Mouse (Mus musculus) heart, postnatal 36 days (tissue): ENCODE results near the gene A630076J17Rik. TPM values are rescaled to one million over a fixed set of nuclear protein-coding genes. Genes with fewer than 3 reads are reported as not detected.

ENCODE experiments used
- DNase-seq, 2 experiments: peaks; one replicate each; pipeline ENCODE4 v3.0.0; 2021 to 2022
- intact Hi-C: fragments of 180-260 bp; cut with DNase I; formaldehyde crosslinking; loops from one replicate; pipeline ENCODE4 v1.15.1; 2025
- total RNA-seq, 2 experiments: library from RNA; stranded (reverse); gene quantifications; 2 replicates each; pipeline ENCODE4 v1.2.3; 2021

Gene A630076J17Rik
- total RNA-seq: not detected

- intact Hi-C loops: loop anchor here (5.0 kb wide), 1 partner anchor 127 kb away; no protein-coding TSS in a partner anchor
- no peak for DNase-seq
Observed at GRCm38 (mm10) chr3:107230527-107230926, at the start of gene A630076J17Rik. Gene A630076J17Rik, plus strand, starts transcription at chr3:107230614.

- DNase-seq: no peak
- intact Hi-C loops: no loop called here
Observed at GRCm38 (mm10) chr3:107180860-107181259, 49.6 kb upstream of the A630076J17Rik start.

GRCm38 (mm10) chr3:107182756-107183155, 47.7 kb upstream of the A630076J17Rik start, which contains the start of gene Kcna10:
Gene Kcna10, plus strand, starts transcription at chr3:107183056.
- intact Hi-C loops: no loop called here
- DNase-seq: no peak

- intact Hi-C loops: no loop called here
- DNase-seq: peak in 1 of 2 experiments; percentile 31
Observed at GRCm38 (mm10) chr3:107183178-107183577, 47.2 kb upstream of the A630076J17Rik start.

GRCm38 (mm10) chr3:107185597-107185996, 44.8 kb upstream of the A630076J17Rik start:
- no peak for DNase-seq
- intact Hi-C loops: loop anchor here (5.0 kb wide), 1 partner anchor 283 kb away; no protein-coding TSS in a partner anchor

GRCm38 (mm10) chr3:107187022-107187421, 43.4 kb upstream of the A630076J17Rik start:
- DNase-seq: no peak
- intact Hi-C loops: loop anchor here (5.0 kb wide), 1 partner anchor 285 kb away; no protein-coding TSS in a partner anchor

GRCm38 (mm10) chr3:107188226-107188899, 42.1 kb upstream of the A630076J17Rik start:
- peak; percentile 25 to 28 for DNase-seq
- intact Hi-C loops: loop anchor here (1.0 to 5.0 kb wide), 2 partner anchors 94 to 286 kb away; no protein-coding TSS in a partner anchor

- no peak for DNase-seq
- intact Hi-C loops: no loop called here
Observed at GRCm38 (mm10) chr3:107201310-107202180, 28.9 kb upstream of the A630076J17Rik start.

GRCm38 (mm10) chr3:107204413-107204812, 26.0 kb upstream of the A630076J17Rik start:
- DNase-seq: no peak
- intact Hi-C loops: no loop called here

- no peak for DNase-seq
- intact Hi-C loops: no loop called here
Observed at GRCm38 (mm10) chr3:107205170-107205569, 25.2 kb upstream of the A630076J17Rik start.

- intact Hi-C loops: loop anchor here (1.0 to 2.0 kb wide), 3 partner anchors 27 to 260 kb away; no protein-coding TSS in a partner anchor
- DNase-seq: peak; percentile 79 to 84
Observed at GRCm38 (mm10) chr3:107205994-107206393, 24.4 kb upstream of the A630076J17Rik start.

- intact Hi-C loops: loop anchor here (1.0 to 2.0 kb wide), 3 partner anchors 26 to 260 kb away; no protein-coding TSS in a partner anchor
- DNase-seq: no peak
Observed at GRCm38 (mm10) chr3:107206490-107207150, 23.8 kb upstream of the A630076J17Rik start.

GRCm38 (mm10) chr3:107207625-107208253, 22.7 kb upstream of the A630076J17Rik start:
- intact Hi-C loops: loop anchor here (2.0 kb wide), 1 partner anchor 25 kb away; no protein-coding TSS in a partner anchor
- no peak for DNase-seq

- intact Hi-C loops: no loop called here
- DNase-seq: no peak
Observed at GRCm38 (mm10) chr3:107214606-107215005, 15.8 kb upstream of the A630076J17Rik start.

- DNase-seq: no peak
- intact Hi-C loops: no loop called here
Observed at GRCm38 (mm10) chr3:107216400-107217100, 13.9 kb upstream of the A630076J17Rik start.

GRCm38 (mm10) chr3:107217101-107217480, 13.3 kb upstream of the A630076J17Rik start:
- intact Hi-C loops: no loop called here
- DNase-seq: no peak

GRCm38 (mm10) chr3:107218572-107218971, 11.8 kb upstream of the A630076J17Rik start:
- no peak for DNase-seq
- intact Hi-C loops: no loop called here

GRCm38 (mm10) chr3:107221608-107222007, 8.8 kb upstream of the A630076J17Rik start, which contains the start of gene Cym:
Gene Cym, minus strand, starts transcription at chr3:107221732.
- no peak for DNase-seq
- intact Hi-C loops: no loop called here

- intact Hi-C loops: no loop called here
Observed at GRCm38 (mm10) chr3:107223230-107223629, 7.2 kb upstream of the A630076J17Rik start.

More at GRCm38 (mm10) chr3:107223230-107223629, 7.2 kb upstream of the A630076J17Rik start:
- DNase-seq: no peak
